Mouse (Mus musculus): ENCODE results near the gene Tradd.
"Not testable (repeated sequence)": the region's sequence is repeated elsewhere in the genome, so short reads cannot be mapped to it uniquely, and the experiment has no call there.

The Tradd gene

DNA sequence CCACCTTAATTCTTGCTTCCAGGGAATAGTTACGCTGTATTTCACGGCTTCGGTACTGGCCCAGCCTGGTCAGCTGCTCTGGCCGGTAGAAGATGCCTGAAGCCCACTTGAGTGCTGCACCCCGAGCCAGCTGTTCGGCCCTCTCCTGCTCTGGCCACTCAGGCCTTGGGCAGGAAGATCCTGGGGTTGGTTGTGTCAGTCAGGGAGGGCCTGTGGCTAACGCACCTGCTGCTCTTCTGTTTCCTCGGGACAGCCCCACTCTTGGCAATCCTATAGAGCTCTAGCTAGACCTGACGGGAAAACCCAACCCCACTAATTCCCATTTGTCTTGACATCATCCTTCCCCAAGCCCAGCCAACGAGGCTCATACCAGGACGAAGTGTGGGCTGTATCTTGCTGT lies 30.8 kb upstream of the Tradd start:
- DNase-seq, result no peak

DNA sequence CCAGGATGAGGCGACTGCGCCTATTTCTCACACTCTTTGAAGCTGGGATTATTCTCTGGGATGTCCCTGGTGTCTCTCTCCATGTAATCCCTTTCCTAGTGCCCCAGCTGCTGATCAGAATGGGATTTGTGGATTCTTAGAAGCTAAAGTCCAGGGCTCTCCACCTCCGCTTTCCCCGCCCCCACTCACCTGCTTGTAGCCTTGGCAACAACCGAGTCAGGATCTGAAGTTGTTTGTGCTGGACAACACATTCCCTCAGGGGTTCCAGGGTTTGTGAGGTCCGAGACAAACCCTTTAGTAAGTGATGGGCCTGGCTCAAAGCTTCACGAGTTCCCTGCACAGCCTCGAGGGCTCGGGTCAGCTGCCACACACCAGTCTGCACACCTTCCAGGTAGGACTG lies 30.4 kb upstream of the Tradd start:
- DNase-seq, result no peak

DNA sequence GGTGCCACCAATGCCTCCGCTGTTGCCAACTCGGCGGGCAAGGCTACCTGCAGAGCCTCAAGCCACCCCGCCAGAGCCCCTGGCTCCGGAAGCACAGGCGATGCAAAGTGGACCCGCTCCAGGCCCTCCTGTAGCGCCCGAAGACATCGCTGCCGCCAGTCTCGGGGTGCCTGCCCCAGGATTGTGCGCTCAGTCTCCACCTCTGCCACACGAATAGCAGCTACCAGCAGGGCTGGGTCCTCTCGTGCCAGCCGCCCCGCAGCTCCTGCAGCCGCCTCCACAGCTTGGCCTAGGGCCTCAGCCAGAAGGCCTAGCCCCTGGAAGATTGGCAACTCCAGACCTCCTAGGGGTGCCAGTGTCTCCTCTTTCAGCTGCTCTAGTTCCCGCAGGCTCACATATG lies 29.0 kb upstream of the Tradd start:
- DNase-seq, result no peak

DNA sequence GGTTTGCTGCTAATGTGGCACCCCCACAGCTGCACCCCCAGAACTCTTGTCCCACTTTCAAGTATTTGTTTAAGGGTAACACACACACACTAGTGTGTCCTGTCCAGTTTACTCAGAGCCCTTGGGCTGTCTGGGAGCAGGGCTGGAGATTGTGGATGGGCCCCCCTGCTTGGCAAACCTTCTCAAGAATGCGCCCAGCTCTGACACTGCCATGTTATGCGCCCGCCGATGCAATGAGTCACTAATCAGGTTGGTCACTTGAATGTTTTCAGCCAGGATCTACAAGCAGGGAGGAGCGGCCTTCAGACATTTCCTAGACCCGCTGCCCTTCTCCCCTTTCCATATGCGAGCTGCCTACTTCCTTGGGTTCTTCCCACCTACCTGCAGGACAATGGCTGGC lies 28.1 kb upstream of the Tradd start:
- DNase-seq, result no peak

DNA sequence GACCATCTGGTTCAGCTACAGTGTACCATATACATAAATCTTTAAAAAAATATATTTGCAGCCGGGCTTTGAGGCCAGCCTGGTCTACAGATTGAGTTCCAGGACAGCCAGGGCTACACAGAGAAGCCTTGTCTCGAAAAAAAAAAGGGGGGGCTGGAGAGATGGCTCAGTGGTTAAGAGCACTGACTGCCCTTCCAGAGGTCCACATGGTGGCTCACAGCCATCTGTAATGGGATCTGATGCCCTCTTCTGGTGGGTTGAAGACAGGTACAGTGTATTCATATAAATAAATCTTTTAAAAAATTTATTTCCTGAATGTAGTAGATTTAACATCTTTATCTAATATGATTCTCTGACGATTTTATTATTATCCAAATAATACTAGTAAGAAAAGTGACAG lies 27.4 kb upstream of the Tradd start:
- DNase-seq, result not testable (repeated sequence)

DNA sequence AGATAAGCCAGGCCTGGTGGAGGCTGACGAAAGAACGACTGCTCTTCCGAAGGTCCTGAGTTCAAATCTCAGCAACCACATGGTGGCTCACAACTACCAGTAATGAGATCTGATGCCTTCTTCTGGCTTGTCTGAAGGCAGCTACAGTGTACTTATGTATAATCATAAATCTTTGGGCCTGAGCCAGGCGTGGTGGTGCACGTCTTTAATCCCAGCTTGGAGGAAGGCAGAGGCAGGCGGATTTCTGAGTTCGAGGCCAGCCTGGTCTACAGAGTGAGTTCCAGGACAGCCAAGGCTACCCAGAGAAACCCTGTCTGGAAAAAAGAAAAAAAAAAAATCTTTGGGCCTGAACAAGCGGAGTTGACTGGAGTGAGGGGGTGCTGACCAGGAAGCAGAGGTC lies 27.0 kb upstream of the Tradd start:
- DNase-seq, result not testable (repeated sequence)

DNA sequence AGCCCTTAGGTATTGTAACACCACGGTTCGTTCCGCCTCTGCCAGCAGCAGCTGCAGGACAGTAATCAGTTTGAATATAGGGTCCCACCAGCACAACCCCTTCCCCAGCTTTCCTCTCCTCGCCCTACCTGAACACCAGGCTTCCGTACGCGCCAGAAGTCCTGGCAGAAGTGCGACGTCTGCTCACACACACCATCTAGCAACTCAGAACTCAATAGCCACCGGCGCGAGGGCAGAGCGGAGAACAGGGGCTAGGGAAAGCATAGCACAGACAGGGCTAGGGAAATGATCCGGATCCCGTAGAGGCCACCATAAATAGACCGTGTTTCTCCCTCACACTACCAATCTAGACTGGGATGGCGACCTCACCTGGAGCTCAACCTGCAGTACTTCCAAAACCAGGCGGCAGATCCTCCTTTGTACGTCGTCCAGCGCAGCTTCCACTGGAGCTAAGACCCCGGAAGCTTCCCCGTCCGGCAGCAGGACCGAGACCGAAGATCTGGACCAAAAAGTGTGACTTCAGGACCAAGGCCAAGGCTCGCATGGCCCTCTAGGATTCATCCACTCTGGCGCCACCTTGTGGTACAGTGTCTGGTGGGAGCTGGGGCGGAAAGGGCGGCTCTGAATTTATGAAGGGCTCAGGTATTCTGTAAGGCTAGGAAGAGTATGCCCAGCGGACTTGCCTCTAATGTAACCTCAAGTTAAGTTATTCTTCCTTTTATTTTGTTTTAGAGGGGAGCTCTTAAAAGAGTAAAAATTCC lies 26.3 kb upstream of the Tradd start:
- peak; percentile 98 for DNase-seq

DNA sequence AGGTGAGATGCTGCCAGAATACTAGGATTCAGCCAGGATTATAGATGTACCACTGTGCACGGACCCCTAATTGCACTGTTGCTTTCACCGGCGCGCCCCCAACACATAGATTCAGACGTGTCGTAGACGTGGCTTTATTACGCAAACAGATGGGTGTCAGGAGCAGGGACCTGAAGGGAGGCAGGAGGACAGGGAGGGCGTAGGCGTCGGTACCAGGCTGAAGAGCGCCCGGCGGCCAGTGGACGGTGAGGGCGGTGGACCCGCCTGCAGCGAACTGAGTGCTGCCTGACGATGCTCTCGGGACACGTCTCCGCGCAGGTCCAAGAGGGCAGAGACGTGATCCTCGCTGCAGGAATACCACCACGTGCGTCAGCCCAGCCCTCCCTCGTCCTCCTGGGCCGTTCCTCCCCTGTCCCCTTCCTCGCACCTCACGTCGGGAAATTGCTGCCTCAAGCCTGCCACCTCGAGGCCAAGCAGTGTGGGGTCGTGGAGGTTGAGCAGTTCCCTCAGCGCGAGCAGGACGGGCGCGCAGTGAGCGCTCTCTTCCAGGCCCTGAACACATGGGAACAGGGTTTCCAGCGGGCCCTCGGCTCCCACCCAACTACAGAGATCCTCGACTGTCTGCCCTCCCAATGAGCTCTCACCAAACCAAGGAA lies 25.5 kb upstream of the Tradd start, which contains the start of gene 4931428F04Rik:
TSS of gene 4931428F04Rik (minus strand) at position 60 of the 656 bp plus-strand sequence.
- peak; percentile 64 for DNase-seq

DNA sequence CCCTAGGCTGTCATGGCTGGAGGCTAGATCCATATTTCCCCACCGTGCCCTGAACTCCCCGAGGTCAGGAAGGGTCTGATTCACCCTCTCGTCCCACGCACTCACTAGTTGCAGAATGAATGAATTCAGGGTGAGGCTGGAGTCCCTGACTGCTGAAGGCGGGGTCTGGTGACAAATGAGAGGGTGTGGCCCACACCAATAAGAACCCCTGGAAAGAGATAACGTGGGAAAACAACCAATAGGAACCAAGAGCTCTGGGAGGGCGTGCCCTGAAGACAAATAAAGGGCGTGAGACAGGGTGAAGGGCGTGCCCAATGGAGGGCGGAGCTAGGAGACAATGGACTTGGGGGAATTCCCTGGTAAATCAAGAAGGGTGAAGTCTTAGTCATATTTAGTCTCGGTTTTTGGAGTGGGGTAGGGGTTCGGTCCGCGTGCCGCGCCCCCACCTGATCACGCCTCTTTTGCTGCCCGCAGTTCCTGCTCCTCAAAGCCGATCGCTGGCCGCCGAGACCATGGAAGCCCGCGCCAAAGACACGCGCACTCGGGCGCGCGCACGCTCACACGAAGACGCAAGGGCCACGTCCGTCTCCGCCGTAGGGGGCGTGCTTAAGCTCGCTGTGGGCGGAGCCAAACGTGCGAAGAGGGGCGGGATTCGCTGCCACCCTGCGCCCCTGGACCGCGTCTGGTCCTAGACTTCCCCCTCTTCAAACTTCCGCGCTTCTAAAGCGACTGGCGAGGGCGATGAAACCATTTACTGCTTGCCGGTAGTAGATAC lies 24.7 kb upstream of the Tradd start:
- peak; percentile 96 for DNase-seq

DNA sequence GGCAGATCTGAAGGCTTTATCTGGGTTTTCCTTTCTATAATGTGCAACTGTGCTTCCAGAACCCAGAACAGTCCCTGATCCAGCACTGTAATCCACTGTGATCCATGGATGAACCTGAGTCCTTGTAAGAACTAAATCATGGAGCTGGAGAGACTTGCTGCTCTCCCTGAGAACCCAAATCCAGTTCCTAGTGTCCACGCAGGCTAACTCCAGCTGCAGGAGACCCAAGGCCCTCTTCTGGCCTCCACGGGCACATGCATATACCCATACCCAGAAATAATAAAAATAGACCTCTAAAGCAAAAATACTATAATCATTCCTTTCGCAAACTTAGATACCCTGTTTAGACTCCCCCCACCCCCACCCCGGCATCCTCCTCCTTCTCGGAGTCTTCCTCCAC lies 23.8 kb upstream of the Tradd start:
- no peak for DNase-seq

DNA sequence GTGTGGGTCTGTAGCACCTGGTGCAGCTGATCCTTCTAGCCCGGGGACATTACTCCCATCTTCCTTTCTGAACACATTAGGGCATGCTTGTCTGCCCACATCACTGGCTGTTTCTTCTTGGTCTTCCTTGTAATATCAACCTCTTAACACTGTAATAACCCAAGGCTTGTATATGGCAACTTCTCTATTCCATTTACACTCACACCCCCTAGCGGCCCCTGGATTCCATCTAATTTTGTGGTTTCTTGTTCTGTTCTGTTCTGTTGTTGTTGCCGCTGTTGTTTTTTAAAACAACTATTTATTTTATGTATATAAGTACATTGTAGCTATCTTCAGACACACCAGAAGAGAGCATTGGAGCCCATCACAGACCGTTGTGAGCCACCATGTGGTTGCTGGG lies 22.5 kb upstream of the Tradd start:
- DNase-seq, result no peak

DNA sequence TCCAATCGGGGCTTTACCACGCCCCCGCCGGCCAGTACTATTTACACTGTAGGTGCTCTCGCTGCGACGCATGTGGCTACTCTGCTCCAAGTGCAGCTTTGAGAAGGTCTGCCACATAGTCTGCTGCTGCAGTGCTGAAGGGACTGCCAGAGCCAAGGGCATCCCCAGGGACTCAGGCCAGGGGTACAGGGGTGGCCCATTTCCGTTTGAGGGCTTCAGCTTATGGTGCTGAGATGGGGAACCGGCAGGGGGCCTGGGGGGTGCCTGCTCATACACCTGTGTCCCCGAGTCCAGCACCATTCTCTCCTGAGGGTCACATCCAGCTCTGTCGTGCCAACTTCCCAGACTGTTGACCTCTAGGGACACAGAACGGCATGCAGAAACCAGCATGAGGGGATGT lies 21.1 kb upstream of the Tradd start:
- DNase-seq, result no peak

DNA sequence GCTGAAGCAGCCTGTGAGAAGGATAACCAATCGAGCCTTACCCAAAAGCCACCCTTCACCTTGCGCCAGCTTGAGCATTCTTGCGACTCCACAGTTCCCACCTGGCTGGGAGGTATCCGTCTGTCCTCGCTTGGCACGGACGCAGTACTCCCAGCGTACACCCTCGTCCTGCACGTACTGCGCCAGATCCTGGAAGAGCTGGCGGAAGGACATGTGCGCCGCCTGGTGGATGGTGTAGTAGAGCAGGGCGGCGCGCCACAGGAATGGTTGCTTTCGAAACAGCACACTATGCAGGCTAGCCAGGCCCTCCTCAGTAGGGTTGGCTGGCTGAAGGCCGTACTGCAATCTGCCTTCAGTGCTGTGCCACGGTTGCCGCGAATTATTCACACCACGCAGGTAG lies 18.7 kb upstream of the Tradd start:
- DNase-seq, result peak; percentile 71

DNA sequence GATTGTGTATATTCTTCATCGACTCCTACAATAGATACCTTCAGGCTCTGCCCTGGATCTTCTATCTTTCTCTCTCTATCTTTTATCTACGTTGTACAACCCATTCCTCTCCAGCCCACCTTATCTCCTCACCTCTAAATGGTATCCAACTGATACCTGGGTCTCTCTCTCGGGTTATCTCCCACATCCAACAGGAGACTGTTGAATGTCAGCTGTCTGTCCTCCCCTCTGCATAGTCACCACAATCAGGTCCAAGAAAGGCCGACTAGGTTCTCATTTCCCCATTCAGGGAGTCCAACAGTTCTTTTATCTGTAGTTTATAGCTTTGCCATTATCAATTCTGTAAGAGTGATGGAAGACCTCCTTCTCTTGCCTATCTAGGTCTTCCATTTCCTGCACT lies 17.8 kb upstream of the Tradd start:
- no peak for DNase-seq

DNA sequence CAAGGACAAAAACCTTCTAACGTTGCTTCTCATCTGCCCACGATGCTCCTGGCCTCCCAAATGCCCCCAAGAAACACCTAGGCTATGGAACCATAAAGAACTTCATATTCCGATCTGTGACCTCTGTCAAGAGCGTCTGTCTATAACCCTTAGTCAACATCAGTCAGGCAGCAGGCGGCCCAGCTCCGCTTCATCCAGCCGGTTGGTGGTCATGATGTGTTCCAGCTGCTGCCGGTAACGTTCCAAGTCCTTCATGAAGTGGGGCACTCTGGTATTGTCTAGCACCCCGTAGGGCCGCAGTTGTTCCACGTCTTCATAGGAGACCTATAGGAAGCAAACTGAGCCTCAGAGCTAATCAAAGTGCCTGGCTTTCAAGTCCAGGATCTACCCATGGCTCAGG lies 17.4 kb upstream of the Tradd start:
- no peak for DNase-seq

DNA sequence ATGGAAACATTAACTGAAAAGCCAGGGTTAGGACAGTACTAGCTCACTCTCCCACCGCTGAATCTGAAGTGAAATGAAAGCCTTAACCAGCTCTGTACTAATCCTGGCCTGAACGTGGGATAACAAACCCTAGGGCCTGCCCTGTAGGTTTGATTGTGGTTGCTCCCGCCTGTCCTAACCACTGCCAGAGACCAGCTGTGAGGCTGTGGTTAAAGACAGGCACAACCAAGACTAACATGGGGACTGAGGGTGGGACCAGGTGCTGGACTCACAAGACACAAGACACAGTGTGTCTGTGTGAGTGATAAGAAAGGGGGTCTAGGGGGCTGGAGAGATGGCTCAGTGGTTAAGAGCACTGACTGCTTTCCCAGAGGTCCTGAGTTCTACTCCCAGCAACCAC lies 16.2 kb upstream of the Tradd start:
- DNase-seq, result no peak

DNA sequence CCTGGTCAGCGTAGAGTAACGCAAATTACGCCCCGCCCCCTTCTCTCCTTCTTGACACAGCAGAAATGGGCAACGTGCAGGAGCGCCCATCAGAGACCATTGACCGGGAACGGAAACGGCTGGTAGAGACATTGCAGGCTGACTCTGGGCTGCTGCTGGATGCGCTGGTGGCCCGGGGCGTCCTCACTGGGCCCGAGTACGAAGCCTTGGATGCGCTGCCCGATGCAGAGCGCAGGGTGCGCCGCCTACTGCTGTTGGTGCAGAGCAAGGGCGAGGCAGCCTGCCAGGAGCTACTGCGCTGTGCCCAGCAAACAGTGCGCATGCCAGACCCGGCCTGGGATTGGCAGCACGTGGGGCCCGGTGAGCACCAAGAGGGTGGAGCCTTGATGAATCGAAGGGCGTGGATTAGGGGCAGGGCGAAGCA lies 14.5 kb upstream of the Tradd start:
- DNase-seq, result peak; percentile 81

DNA sequence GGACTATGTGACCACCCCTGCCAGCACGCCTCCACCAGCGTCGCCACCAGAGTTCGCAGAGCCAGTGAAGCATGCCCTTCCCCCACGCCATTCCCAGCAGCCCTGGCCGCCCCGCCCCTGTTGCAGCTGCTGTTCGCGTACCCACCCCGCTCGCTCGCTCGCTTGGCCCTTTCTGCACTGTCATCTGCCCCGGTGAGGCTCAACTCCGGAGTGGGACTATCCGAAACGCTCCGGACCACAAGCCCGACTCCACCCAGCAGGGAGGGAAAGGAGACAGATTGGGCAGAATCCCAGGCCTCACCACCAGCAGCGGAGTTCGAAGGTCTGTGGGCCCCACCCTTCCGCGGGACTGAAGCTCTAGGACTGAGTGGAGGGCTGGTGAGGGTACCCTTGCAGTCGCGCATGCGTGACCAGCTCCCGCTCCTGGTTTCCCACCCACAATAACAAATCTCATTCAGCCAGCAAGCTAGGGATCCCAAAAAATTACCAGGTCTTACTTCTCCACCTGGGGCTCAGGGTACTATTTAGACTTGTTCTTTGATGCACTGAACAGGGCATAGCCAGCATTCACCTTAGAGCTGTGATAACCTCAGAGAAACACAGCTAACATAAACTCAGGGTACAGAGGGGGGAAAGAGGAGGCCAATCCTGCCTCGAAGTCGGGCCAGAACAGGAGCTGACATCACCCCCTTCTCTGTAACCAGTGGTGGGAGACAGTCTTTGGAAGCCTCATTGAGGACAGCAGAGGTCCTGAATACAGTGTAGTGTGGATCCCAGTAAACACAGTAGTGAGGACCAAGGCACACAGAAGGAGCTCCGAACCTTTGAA lies 12.1 kb upstream of the Tradd start:
- peak; percentile 78 for DNase-seq

DNA sequence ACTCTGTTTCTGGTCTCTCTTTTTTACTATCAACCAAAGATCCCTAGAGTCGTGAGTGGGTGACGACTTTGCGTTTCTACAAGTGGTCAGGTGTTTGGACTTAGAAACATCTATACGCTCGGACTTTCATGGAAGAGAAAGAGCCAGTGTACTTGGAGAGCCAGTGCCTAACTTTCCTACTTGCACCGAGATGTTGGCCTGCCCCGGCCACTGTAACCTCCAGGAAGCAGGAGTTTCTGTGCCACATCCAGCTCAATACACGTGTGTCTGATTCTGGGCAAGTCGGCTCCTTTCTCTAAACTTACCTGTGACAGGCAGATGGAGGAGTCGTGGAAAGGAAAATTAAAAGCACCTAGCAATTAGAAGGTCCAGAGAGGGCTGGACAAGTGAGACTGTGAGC lies 11.4 kb upstream of the Tradd start, which contains the start of gene Nol3:
TSS of gene Nol3 (plus strand) at position 301 of the 400 bp plus-strand sequence.
- no peak for DNase-seq

DNA sequence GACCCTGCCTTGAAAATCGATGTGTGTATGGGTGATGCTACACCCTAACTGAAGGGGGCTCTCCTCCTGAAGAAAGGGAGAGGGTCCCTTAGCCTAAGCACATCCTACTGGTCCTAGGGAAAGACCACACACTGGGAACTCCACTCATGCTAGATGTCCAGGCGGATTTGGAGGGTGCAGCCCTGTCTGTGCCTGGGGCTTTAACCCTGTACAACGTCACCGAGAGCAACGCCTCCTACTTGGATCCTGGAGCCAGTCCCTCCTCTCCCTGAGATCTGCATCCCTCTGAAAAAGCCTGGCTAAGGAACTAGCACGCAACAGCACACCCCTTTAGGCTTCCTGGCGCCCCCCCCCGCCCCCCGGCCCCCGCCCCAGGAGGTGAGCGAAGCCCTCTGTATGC lies 11.0 kb upstream of the Tradd start:
- no peak for DNase-seq

DNA sequence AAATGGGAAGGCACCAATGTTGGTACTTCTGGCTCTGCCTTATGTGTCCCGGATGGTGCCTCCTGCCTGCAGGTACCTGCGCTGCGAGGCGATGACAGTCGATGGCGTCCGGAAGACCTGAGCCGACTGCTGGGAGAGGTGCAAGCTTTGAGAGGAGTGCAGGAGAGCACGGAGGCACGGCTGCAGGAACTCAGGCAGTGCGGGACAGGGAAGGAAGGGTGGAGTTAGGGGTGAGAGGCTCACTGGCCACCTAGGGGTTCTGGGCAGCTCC lies 6.4 kb upstream of the Tradd start:
- DNase-seq, result no peak

DNA sequence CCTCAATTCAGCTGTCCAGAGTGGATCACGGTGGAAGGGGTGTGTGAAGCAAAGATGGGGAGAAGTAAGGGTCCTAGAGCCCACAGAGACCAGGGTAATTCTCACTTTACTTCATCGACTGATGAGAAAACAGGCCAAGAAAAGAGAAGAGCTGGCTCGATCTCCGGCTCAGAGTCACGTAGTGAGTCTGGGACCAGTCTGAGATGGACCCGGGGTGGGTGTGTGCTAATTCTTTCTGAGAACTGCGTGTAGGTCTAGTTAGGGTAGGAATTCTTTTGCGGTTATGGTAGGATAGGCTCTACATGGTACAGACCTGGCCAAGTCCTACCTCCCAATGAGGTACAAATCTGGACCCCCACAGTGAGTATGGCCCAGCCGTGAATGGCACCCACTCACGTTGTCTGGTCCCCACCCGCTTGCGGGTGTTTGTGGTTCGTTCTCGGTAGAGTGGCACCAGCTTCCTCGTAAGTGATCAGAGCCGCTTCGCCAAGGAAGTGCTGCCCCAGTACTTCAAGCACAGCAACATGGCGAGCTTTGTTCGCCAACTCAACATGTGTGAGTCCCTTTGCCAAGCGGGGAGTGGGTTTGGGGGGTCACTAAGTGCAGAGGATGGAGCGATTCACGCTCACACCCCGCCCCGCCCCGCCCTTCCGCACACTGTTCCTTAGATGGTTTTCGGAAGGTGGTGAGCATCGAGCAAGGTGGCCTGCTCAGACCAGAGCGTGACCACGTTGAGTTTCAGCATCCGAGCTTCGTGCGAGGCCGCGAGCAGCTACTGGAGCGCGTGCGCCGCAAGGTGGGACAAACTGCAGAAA lies 5.9 kb upstream of the Tradd start:
- DNase-seq, result no peak

Measured in kidney, postnatal 10 days (tissue).